Mouse (Mus musculus): ENCODE data around the gene Unc13a. TPM values are rescaled to one million over a fixed set of nuclear protein-coding genes. Genes with fewer than 3 reads are reported as not detected.
"Not testable (repeated sequence)": the region's sequence is repeated elsewhere in the genome, so short reads cannot be mapped to it uniquely, and the experiment has no call there.

The Unc13a gene
- polyA plus RNA-seq, 1 experiment from 2014 or later = 2.2 TPM

GRCm38 (mm10) chr8:71702087-71702432, 30.5 kb upstream of the Unc13a start:
- Histone ChIP-seq H3K4me1 (peaks cover 20% of the 10 kb centered on the region), H3K9me3 (no peaks in the 10 kb centered on the region), H3K27ac (replicated peaks) (no peak overlapping the region), H3K36me3 (replicated peaks) (no peaks in the 10 kb centered on the region), H3K4me3 (no peak overlapping the region), H3K27me3 (replicated peaks; ENCODE audit: low read depth, poor library complexity, severe bottlenecking) (peaks cover 89% of the 10 kb centered on the region)
- WGBS = 31% methylated on average over 4 of the region's 4 CpGs
- DNase-seq (ENCODE audit: low spot score) = no peak

- Histone ChIP-seq H3K4me3 (peak within 1 kb of the TSS; percentile 38), H3K36me3 (replicated peaks) (no peaks in the 10 kb centered on the region), H3K27me3 (replicated peaks; ENCODE audit: low read depth, poor library complexity, severe bottlenecking) (peaks cover 90% of the 10 kb centered on the region), H3K9me3 (no peaks in the 10 kb centered on the region), H3K4me1 (peaks cover 20% of the 10 kb centered on the region), H3K27ac (replicated peaks) (no peak within 1 kb of the TSS)
- DNase-seq (ENCODE audit: low spot score) = no peak
- WGBS = 19% methylated on average over 33 of the region's 34 CpGs
These were observed 30.0 kb upstream of the Unc13a start, which contains the start of gene B3gnt3 for GRCm38 (mm10) chr8:71701414-71702086. Gene B3gnt3, minus strand, starts transcription at chr8:71701789.

GRCm38 (mm10) chr8:71700493-71701269, 29.1 kb upstream of the Unc13a start:
- Histone ChIP-seq H3K27me3 (replicated peaks; ENCODE audit: low read depth, poor library complexity, severe bottlenecking) (peaks cover 98% of the 10 kb centered on the region), H3K4me1 (peaks cover 20% of the 10 kb centered on the region), H3K27ac (replicated peaks) (no peak overlapping the region), H3K4me3 (peak overlapping the region; percentile 38), H3K9me3 (no peaks in the 10 kb centered on the region), H3K36me3 (replicated peaks) (no peaks in the 10 kb centered on the region)
- DNase-seq (ENCODE audit: low spot score) = no peak
- WGBS = 11% methylated on average over 29 of the region's 29 CpGs

- 67% methylated on average over 12 of the region's 12 CpGs for WGBS
These were observed 23.9 kb upstream of the Unc13a start for GRCm38 (mm10) chr8:71695456-71695855.

GRCm38 (mm10) chr8:71693166-71694041, 21.8 kb upstream of the Unc13a start:
- Histone ChIP-seq H3K36me3 (replicated peaks) (no peaks in the 10 kb centered on the region), H3K27ac (replicated peaks) (no peak overlapping the region), H3K4me1 (peaks cover 18% of the 10 kb centered on the region), H3K27me3 (replicated peaks; ENCODE audit: low read depth, poor library complexity, severe bottlenecking) (peaks cover 99% of the 10 kb centered on the region), H3K9me3 (0 out of 2 replicates have a peak, but pooled peaks cover 3% of the 10 kb centered on the region), H3K4me3 (peak overlapping the region; percentile 37)
- 10% methylated on average over 68 of the region's 68 CpGs for WGBS
- DNase-seq (ENCODE audit: low spot score) = peak; percentile 50

More at GRCm38 (mm10) chr8:71695456-71695855, 23.9 kb upstream of the Unc13a start:
- H3K4me3 ChIP-seq; DNase-seq (ENCODE audit: low spot score); H3K27ac ChIP-seq (replicated peaks); H3K36me3 ChIP-seq (replicated peaks); H3K9me3 ChIP-seq: not testable (repeated sequence)
- Histone ChIP-seq H3K27me3 (replicated peaks; ENCODE audit: low read depth, poor library complexity, severe bottlenecking) (peaks cover 99% of the 10 kb centered on the region), H3K4me1 (peaks cover 21% of the 10 kb centered on the region)

- H3K27me3 ChIP-seq (replicated peaks; ENCODE audit: low read depth, poor library complexity, severe bottlenecking) = peaks cover 99% of the 10 kb centered on the region
- H3K36me3 ChIP-seq (replicated peaks) = no peaks in the 10 kb centered on the region
- H3K9me3 ChIP-seq = 0 out of 2 replicates have a peak, but pooled peaks cover 3% of the 10 kb centered on the region
- no peak for DNase-seq (ENCODE audit: low spot score)
- H3K27ac ChIP-seq (replicated peaks) = no peak overlapping the region
- H3K4me1 ChIP-seq = peaks cover 27% of the 10 kb centered on the region
- 3% methylated on average over 30 of the region's 30 CpGs for WGBS
- H3K4me3 ChIP-seq = peak overlapping the region; percentile 37; the same call in 1 of the 2 replicates
These were observed 21.0 kb upstream of the Unc13a start for GRCm38 (mm10) chr8:71692509-71692908.

GRCm38 (mm10) chr8:71689028-71689427, 17.5 kb upstream of the Unc13a start, which contains the start of gene Insl3:
Gene Insl3, plus strand, starts transcription at chr8:71689214.
- no peak for DNase-seq (ENCODE audit: low spot score)
- Histone ChIP-seq H3K27ac (replicated peaks) (no peak within 1 kb of the TSS), H3K36me3 (replicated peaks) (no peaks in the 10 kb centered on the region), H3K27me3 (replicated peaks; ENCODE audit: low read depth, poor library complexity, severe bottlenecking) (peaks cover 100% of the 10 kb centered on the region), H3K4me3 (0 out of 2 replicates have a peak within 1 kb of the TSS, but pooled peaks have one; percentile 18), H3K4me1 (peaks cover 47% of the 10 kb centered on the region), H3K9me3 (0 out of 2 replicates have a peak, but pooled peaks cover 3% of the 10 kb centered on the region)
- 6% methylated on average over 33 of the region's 33 CpGs for WGBS

- WGBS = 2% methylated on average over 8 of the region's 8 CpGs
- H3K4me3 ChIP-seq = 0 out of 2 replicates have a peak overlapping the region, but pooled peaks have one; percentile 18
- H3K27me3 ChIP-seq (replicated peaks; ENCODE audit: low read depth, poor library complexity, severe bottlenecking) = peaks cover 100% of the 10 kb centered on the region
- H3K27ac ChIP-seq (replicated peaks) = no peak overlapping the region
- DNase-seq (ENCODE audit: low spot score) = no peak
- H3K36me3 ChIP-seq (replicated peaks) = no peaks in the 10 kb centered on the region
- no peaks in the 10 kb centered on the region for H3K9me3 ChIP-seq
- peaks cover 34% of the 10 kb centered on the region for H3K4me1 ChIP-seq
These were observed 16.1 kb upstream of the Unc13a start for GRCm38 (mm10) chr8:71687616-71688015.

GRCm38 (mm10) chr8:71686143-71686734, 14.7 kb upstream of the Unc13a start:
- under 1% methylated on average over 23 of the region's 23 CpGs for WGBS
- no peaks in the 10 kb centered on the region for H3K9me3 ChIP-seq
- H3K27me3 ChIP-seq (replicated peaks; ENCODE audit: low read depth, poor library complexity, severe bottlenecking) = peaks cover 100% of the 10 kb centered on the region
- H3K4me1 ChIP-seq = peaks cover 37% of the 10 kb centered on the region
- H3K27ac ChIP-seq (replicated peaks) = no peak overlapping the region
- H3K36me3 ChIP-seq (replicated peaks) = no peaks in the 10 kb centered on the region
- peak; percentile 53 for DNase-seq (ENCODE audit: low spot score)
- peak overlapping the region; percentile 40 for H3K4me3 ChIP-seq

- peak overlapping the region; percentile 40 for H3K4me3 ChIP-seq
- no peaks in the 10 kb centered on the region for H3K36me3 ChIP-seq (replicated peaks)
- no peaks in the 10 kb centered on the region for H3K9me3 ChIP-seq
- WGBS = 2% methylated on average over 29 of the region's 29 CpGs
- peak; percentile 56 for DNase-seq (ENCODE audit: low spot score)
- peaks cover 42% of the 10 kb centered on the region for H3K4me1 ChIP-seq
- no peak overlapping the region for H3K27ac ChIP-seq (replicated peaks)
- H3K27me3 ChIP-seq (replicated peaks; ENCODE audit: low read depth, poor library complexity, severe bottlenecking) = peaks cover 100% of the 10 kb centered on the region
These were observed 14.0 kb upstream of the Unc13a start for GRCm38 (mm10) chr8:71685573-71685972.

GRCm38 (mm10) chr8:71684701-71685100, 13.1 kb upstream of the Unc13a start:
- H3K36me3 ChIP-seq (replicated peaks) = no peaks in the 10 kb centered on the region
- no peaks in the 10 kb centered on the region for H3K9me3 ChIP-seq
- no peak for DNase-seq (ENCODE audit: low spot score)
- H3K4me1 ChIP-seq = peaks cover 50% of the 10 kb centered on the region
- peaks cover 100% of the 10 kb centered on the region for H3K27me3 ChIP-seq (replicated peaks; ENCODE audit: low read depth, poor library complexity, severe bottlenecking)
- 20% methylated on average over 10 of the region's 10 CpGs for WGBS
- no peak overlapping the region for H3K27ac ChIP-seq (replicated peaks)
- 0 out of 2 replicates have a peak overlapping the region, but pooled peaks have one; percentile 5 for H3K4me3 ChIP-seq
